Mouse (Mus musculus) right cerebral cortex, postnatal 25 days (tissue): ENCODE measurements around the gene Trmu.
"Not testable (repeated sequence)": the region's sequence is repeated elsewhere in the genome, so short reads cannot be mapped to it uniquely, and the experiment has no call there.

ENCODE experiments used
- DNase-seq: peaks from one replicate; pipeline ENCODE4 v3.0.0; 2022

The Trmu gene

GRCm38 (mm10) chr15:85878848-85879497 lies at the start of gene Trmu:
Gene Trmu (plus strand): TSS chr15:85879312.
- peak; percentile 92 for DNase-seq

GRCm38 (mm10) chr15:85829470-85829869 lies 49.6 kb upstream of the Trmu start:
- DNase-seq, result no peak

GRCm38 (mm10) chr15:85831954-85832590 lies 47.0 kb upstream of the Trmu start, which contains the start of gene Ttc38:
Gene Ttc38 (plus strand): TSS chr15:85832306.
- peak; percentile 84 for DNase-seq

- DNase-seq, result no peak
Observed at GRCm38 (mm10) chr15:85832599-85832998, 46.5 kb upstream of the Trmu start.

- no peak for DNase-seq
Observed at GRCm38 (mm10) chr15:85835335-85835734, 43.8 kb upstream of the Trmu start.

GRCm38 (mm10) chr15:85836887-85837286 lies 42.2 kb upstream of the Trmu start:
- no peak for DNase-seq

GRCm38 (mm10) chr15:85840983-85841382 lies 38.1 kb upstream of the Trmu start:
- DNase-seq, result no peak

GRCm38 (mm10) chr15:85841796-85842360 lies 37.2 kb upstream of the Trmu start:
- DNase-seq, result no peak

- DNase-seq, result no peak
Observed at GRCm38 (mm10) chr15:85845071-85845470, 34.0 kb upstream of the Trmu start.

- DNase-seq, result no peak
Observed at GRCm38 (mm10) chr15:85851656-85852392, 27.3 kb upstream of the Trmu start.

GRCm38 (mm10) chr15:85858980-85859489 lies 20.1 kb upstream of the Trmu start:
- no peak for DNase-seq

GRCm38 (mm10) chr15:85859490-85860031 lies 19.6 kb upstream of the Trmu start, which contains the start of gene Gtse1:
Gene Gtse1 (plus strand): TSS chr15:85859745.
- DNase-seq, result peak; percentile 91

GRCm38 (mm10) chr15:85865913-85866312 lies 13.2 kb upstream of the Trmu start:
- not testable (repeated sequence) for DNase-seq

GRCm38 (mm10) chr15:85867696-85868095 lies 11.4 kb upstream of the Trmu start:
- peak; percentile 66 for DNase-seq

GRCm38 (mm10) chr15:85877336-85877735 lies 1.8 kb upstream of the Trmu start:
- no peak for DNase-seq

GRCm38 (mm10) chr15:85879498-85879895 lies 385 bp downstream of the Trmu start:
- DNase-seq, result no peak

GRCm38 (mm10) chr15:85885606-85886005 lies 6.5 kb downstream of the Trmu start:
- DNase-seq, result no peak

GRCm38 (mm10) chr15:85889235-85889634 lies 10.1 kb downstream of the Trmu start:
- DNase-seq, result no peak

- DNase-seq, result no peak
Observed at GRCm38 (mm10) chr15:85891971-85892370, 12.9 kb downstream of the Trmu start.

- no peak for DNase-seq
Observed at GRCm38 (mm10) chr15:85892498-85893118, 13.5 kb downstream of the Trmu start.

- no peak for DNase-seq
Observed at GRCm38 (mm10) chr15:85893871-85894270, 14.8 kb downstream of the Trmu start.

- peak; percentile 67 for DNase-seq
Observed at GRCm38 (mm10) chr15:85896284-85896683, 17.2 kb downstream of the Trmu start.
